Mouse (Mus musculus) erythroblast, embryonic 14.5 days (primary cell): ENCODE measurements around the gene Ccnj. TPM values are rescaled to one million over a fixed set of nuclear protein-coding genes. Genes with fewer than 3 reads are reported as not detected.
A peak's percentile ranks its signal among the peaks of the same experiment; 100 is the strongest.

Experiments
- H3K27me3 ChIP-seq: 2 replicates; pipeline ENCODE4 v1.6.1; 2012; ENCODE audit warnings: inconsistent platforms; ENCODE audit not compliant: control insufficient read depth
- H3K36me3 ChIP-seq: 2 replicates; pipeline ENCODE4 v1.6.1; 2012; ENCODE audit warnings: mild to moderate bottlenecking, inconsistent platforms; ENCODE audit not compliant: control insufficient read depth
- H3K4me1 ChIP-seq: 2 replicates; pipeline ENCODE4 v1.6.1; 2012; ENCODE audit warnings: inconsistent platforms; ENCODE audit not compliant: control insufficient read depth
- H3K4me3 ChIP-seq: replicated peaks from 2 replicates; pipeline ENCODE3; 2012; ENCODE audit warnings: moderate library complexity, mild to moderate bottlenecking, inconsistent platforms
- H3K9me3 ChIP-seq: 2 replicates; pipeline ENCODE4 v1.6.1; 2012; ENCODE audit warnings: low read length, inconsistent platforms, mixed read lengths; ENCODE audit not compliant: control insufficient read depth
- GATA1 ChIP-seq: IDR thresholded peaks from 2 replicates; pipeline ENCODE4 v1.6.1; 2012; ENCODE audit warnings: low read length, inconsistent platforms, mixed read lengths
- TAL1 ChIP-seq: IDR thresholded peaks from 3 replicates; pipeline ENCODE4 v1.6.1; 2012; ENCODE audit warnings: low read length, inconsistent platforms, mixed read lengths
- polyA plus RNA-seq: library from polyadenylated mRNA; stranded (reverse); fragments of >175 nt; gene quantifications from 2 replicates; pipeline ENCODE4 v1.2.3, GENCODE M21; 2012

Ccnj gene
- polyA plus RNA-seq, 1 experiment = 0.06 TPM

- Histone ChIP-seq H3K27me3 (peaks cover 51% of the 10 kb centered on the region), H3K4me1 (peaks cover 9% of the 10 kb centered on the region), H3K36me3 (no peaks in the 10 kb centered on the region), H3K9me3 (peaks cover 12% of the 10 kb centered on the region; the same call in 1 of the 2 replicates), H3K4me3 (peak overlapping the region; percentile 67)
- TF ChIP-seq GATA1 = no peak
- TF ChIP-seq TAL1 = no peak
These were observed 42.0 kb downstream of the Ccnj start for GRCm38 (mm10) chr19:40872955-40873665.

DNA sequence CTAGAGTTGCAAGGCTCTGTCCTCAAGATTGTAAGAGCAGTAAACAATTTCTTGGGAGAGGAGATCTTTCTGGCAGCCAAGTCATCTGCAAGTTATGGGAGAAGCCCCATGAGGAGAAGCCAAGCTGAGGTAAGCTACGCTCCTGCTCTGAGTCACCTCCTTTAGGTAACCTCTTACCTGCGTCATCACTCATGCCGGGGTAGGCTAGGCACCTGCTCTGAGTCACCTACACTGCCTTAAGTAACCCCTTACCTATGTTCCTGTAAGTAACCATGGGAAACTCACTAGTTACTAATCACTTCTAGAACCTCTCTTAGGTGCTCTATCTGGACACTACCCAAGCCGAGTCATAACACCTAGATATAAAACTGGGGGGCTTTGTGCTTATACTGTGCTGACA lies 50.6 kb downstream of the Ccnj start:
- no peak for TF ChIP-seq TAL1
- TF ChIP-seq GATA1 = no peak
- no peaks in the 10 kb centered on the region for H3K4me1 ChIP-seq
- H3K9me3 ChIP-seq = no peaks in the 10 kb centered on the region
- H3K4me3 ChIP-seq = no peak overlapping the region
- H3K27me3 ChIP-seq = peaks cover 69% of the 10 kb centered on the region
- no peaks in the 10 kb centered on the region for H3K36me3 ChIP-seq

- H3K36me3 ChIP-seq = no peaks in the 10 kb centered on the region
- TF ChIP-seq GATA1 = no peak
- peaks cover under 1% of the 10 kb centered on the region for H3K4me1 ChIP-seq
- peaks cover 80% of the 10 kb centered on the region for H3K27me3 ChIP-seq
- no peak overlapping the region for H3K4me3 ChIP-seq
- H3K9me3 ChIP-seq = peaks cover under 1% of the 10 kb centered on the region
These were observed 57.8 kb downstream of the Ccnj start for GRCm38 (mm10) chr19:40888887-40889286.

DNA sequence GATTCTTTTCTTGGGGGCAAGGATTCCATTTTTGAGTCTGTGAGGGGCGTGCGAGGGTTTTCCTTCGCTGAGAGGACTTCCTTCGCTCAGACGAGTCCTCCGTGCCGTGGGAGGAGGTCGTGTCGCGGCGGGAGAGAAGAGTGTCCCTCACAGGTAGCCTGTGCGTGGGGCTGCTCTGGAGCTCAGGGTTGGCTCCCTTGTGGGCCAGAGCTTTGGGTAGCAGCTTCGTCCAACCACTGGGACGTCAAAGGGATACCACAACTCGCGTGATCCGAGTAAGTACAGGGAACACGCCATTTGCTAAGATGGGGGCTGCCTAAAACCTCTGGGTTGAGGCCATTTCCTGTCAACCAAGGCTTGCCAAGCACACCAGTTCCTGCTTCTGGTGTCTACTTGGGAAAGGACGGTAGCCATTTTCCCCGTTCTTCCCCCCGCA lies 63.0 kb downstream of the Ccnj start:
- no peak for TF ChIP-seq TAL1
- TF ChIP-seq GATA1 = no peak
- Histone ChIP-seq H3K36me3 (no peaks in the 10 kb centered on the region), H3K9me3 (peaks cover 4% of the 10 kb centered on the region), H3K4me3 (peak overlapping the region; percentile 87), H3K27me3 (peaks cover 46% of the 10 kb centered on the region), H3K4me1 (peaks cover 15% of the 10 kb centered on the region)

DNA sequence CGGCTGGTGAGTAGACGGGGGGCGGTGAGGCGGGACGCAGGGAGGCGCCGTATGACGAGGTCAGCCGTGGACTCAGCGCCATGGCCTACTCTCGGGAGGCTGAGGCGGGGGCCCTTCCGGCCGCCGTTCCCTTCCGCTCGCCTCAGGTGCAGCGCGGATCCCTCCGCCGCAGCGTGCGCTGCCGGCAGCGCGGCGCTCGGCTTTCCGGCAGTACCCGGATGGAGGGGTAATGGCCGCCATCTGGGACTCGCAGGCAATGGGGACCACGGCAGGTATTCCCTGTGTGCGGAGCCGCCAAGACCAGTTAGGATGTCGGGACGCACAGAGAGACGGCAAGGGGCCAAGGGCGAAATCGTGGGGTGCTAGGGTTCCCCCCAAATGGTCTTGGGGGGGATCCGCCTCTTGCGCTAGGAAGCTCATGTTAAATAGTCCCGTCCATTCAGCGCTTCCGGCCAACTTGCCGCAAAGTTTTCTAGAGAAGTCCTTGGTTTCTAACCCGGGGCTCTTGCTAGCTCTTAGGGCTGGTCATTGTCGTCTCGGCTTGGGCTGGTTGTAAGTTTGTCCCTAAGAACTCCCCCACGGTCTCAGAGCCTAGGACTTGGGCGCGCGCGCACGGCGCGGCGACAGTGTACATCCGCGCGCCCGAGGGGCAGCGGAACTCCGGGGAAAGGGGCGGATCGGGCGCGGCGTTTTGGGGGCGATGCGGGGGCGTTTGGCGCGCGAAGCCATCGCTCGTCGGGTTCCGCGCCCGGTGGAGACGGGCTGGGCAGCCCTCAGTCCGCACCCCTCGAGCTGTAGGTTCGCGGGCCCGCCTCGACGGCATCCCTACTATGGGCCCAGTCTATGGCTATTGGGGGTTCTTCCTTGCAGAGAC lies 63.7 kb downstream of the Ccnj start, which contains the start of gene Zfp518a:
Zfp518a (plus strand) TSS at position 187 of the 874 bp plus-strand sequence.
- Histone ChIP-seq H3K4me1 (peaks cover 15% of the 10 kb centered on the region), H3K9me3 (peaks cover 4% of the 10 kb centered on the region), H3K27me3 (peaks cover 39% of the 10 kb centered on the region), H3K36me3 (no peaks in the 10 kb centered on the region), H3K4me3 (peak within 1 kb of the TSS; percentile 87)
- TF ChIP-seq GATA1 (no peak), TAL1 (no peak)

GRCm38 (mm10) chr19:40895393-40895703 lies 64.3 kb downstream of the Ccnj start:
- H3K27me3 ChIP-seq = peaks cover 33% of the 10 kb centered on the region
- TF ChIP-seq TAL1 (no peak), GATA1 (no peak)
- H3K4me1 ChIP-seq = peaks cover 15% of the 10 kb centered on the region
- H3K9me3 ChIP-seq = peaks cover 4% of the 10 kb centered on the region
- no peaks in the 10 kb centered on the region for H3K36me3 ChIP-seq
- H3K4me3 ChIP-seq = peak overlapping the region; percentile 87

Other genes starting within 250 kb of the Ccnj start
- 0.25 and 0.48 TPM in 2 replicates for gene Aldh18a1, start 242.8 kb upstream of the Ccnj start, polyA plus RNA-seq
- gene Tctn3, start 219.0 kb upstream of the Ccnj start, polyA plus RNA-seq = 0.27 and 0.49 TPM in 2 replicates
- gene Entpd1, start 218.9 kb upstream of the Ccnj start, polyA plus RNA-seq = 0.05 TPM in 2 replicates
- not detected in 2 replicates for gene Cc2d2b, start 82.5 kb upstream of the Ccnj start, polyA plus RNA-seq
- gene Zfp518a, start 63.4 kb downstream of the Ccnj start, polyA plus RNA-seq = 0.02 TPM in 1 of 2 replicates, not detected in the other
- gene Blnk, start 163.3 kb downstream of the Ccnj start, polyA plus RNA-seq = 0.08 TPM in 1 of 2 replicates, not detected in the other
- not detected in 2 replicates for gene Dntt, start 198.0 kb downstream of the Ccnj start, polyA plus RNA-seq
- not detected in 2 replicates for gene Opalin, start 245.8 kb downstream of the Ccnj start, polyA plus RNA-seq